Mouse (Mus musculus) liver, embryonic 13.5 days (tissue): ENCODE results near the gene Aatk. TPM values are rescaled to one million over a fixed set of nuclear protein-coding genes. Genes with fewer than 3 reads are reported as not detected.
A peak's percentile ranks its signal among the peaks of the same experiment; 100 is the strongest.

Experiments
- ATAC-seq: fragments of 200-750 bp; cut with Nextera tagmentation; 2 replicates; pipeline ENCODE4 v1.8.0; 2017; ENCODE audit warnings: low read depth, mild to moderate bottlenecking, moderate number of reproducible peaks, moderate library complexity
- DNase-seq: peaks from one replicate; pipeline ENCODE4 v3.0.0; 2022
- H3K27ac ChIP-seq: fragments of 300-500 bp; sonication (generic); 2 replicates; pipeline ENCODE4 v1.5.1; 2015; ENCODE audit warnings: moderate library complexity, mild to moderate bottlenecking, inconsistent platforms
- H3K27me3 ChIP-seq: fragments of 300-500 bp; sonication (generic); 2 replicates; pipeline ENCODE4 v1.6.1; 2015; ENCODE audit warnings: mild to moderate bottlenecking, inconsistent platforms
- H3K36me3 ChIP-seq: fragments of 300-500 bp; sonication (generic); 2 replicates; pipeline ENCODE4 v1.6.1; 2015; ENCODE audit warnings: mild to moderate bottlenecking, inconsistent platforms
- H3K4me1 ChIP-seq: fragments of 300-500 bp; sonication (generic); replicated peaks from 2 replicates; pipeline ENCODE4 v1.6.1; 2015; ENCODE audit warnings: inconsistent platforms
- H3K4me2 ChIP-seq: fragments of 300-500 bp; sonication (generic); 2 replicates; pipeline ENCODE4 v1.6.1; 2015; ENCODE audit warnings: inconsistent platforms, mild to moderate bottlenecking, moderate library complexity
- H3K4me3 ChIP-seq: fragments of 300-500 bp; sonication (generic); replicated peaks from 2 replicates; pipeline ENCODE4 v1.5.1; 2015; ENCODE audit warnings: mild to moderate bottlenecking, inconsistent platforms
- H3K9ac ChIP-seq: fragments of 300-500 bp; sonication (generic); 2 replicates; pipeline ENCODE4 v1.6.1; 2015; ENCODE audit warnings: mild to moderate bottlenecking, inconsistent platforms
- H3K9me3 ChIP-seq: fragments of 300-500 bp; sonication (generic); replicated peaks from 2 replicates; pipeline ENCODE4 v1.6.1; 2016; ENCODE audit warnings: inconsistent platforms
- WGBS: fragments of 180-500 bp; shearing (Covaris S2); methylation state at CpG from one replicate; pipeline ENCODE4 v1.1.7; 2015; ENCODE audit not compliant: insufficient replicate concordance; 5-methylcytosine and 5-hydroxymethylcytosine counted together
- polyA plus RNA-seq: library from polyadenylated mRNA; unstranded; fragments of >200 nt; fragmentation: Nextera tagmentation; extraction: Ambion mirVana; gene quantifications from 2 replicates; pipeline ENCODE4 v1.2.1, GENCODE M21; 2015

Aatk gene
- polyA plus RNA-seq, 1 experiment from 2014 or later = 0.32 TPM

- H3K9me3 ChIP-seq = no peaks in the 10 kb centered on the region
- no peak overlapping the region for H3K4me2 ChIP-seq
- H3K27ac ChIP-seq = no peak overlapping the region
- no peaks in the 10 kb centered on the region for H3K36me3 ChIP-seq
- no peak overlapping the region for H3K9ac ChIP-seq
- H3K27me3 ChIP-seq = no peaks in the 10 kb centered on the region
- no peak for ATAC-seq
- H3K4me3 ChIP-seq = no peak overlapping the region
- 66% methylated on average over 23 of the region's 23 CpGs for WGBS
- no peak for DNase-seq
- no peaks in the 10 kb centered on the region for H3K4me1 ChIP-seq
Observed at GRCm38 (mm10) chr11:120019542-120020440, 27.2 kb downstream of the Aatk start.

- Histone ChIP-seq H3K36me3 (no peaks in the 10 kb centered on the region), H3K9ac (no peak overlapping the region), H3K4me3 (no peak overlapping the region), H3K4me1 (peaks cover 5% of the 10 kb centered on the region; the same call in 1 of the 2 replicates), H3K9me3 (no peaks in the 10 kb centered on the region), H3K27me3 (peaks cover 9% of the 10 kb centered on the region), H3K27ac (no peak overlapping the region), H3K4me2 (no peak overlapping the region)
- 61% methylated on average over 8 of the region's 8 CpGs for WGBS
- ATAC-seq = no peak
- DNase-seq = no peak
Observed at GRCm38 (mm10) chr11:120017011-120017410, 30.0 kb downstream of the Aatk start.

- no peaks in the 10 kb centered on the region for H3K36me3 ChIP-seq
- H3K27ac ChIP-seq = no peak overlapping the region
- peaks cover 5% of the 10 kb centered on the region; the same call in 1 of the 2 replicates for H3K4me1 ChIP-seq
- no peak for DNase-seq
- no peak overlapping the region for H3K4me3 ChIP-seq
- H3K4me2 ChIP-seq = no peak overlapping the region
- WGBS = 84% methylated on average over 4 of the region's 4 CpGs
- H3K9ac ChIP-seq = no peak overlapping the region
- peaks cover 23% of the 10 kb centered on the region for H3K27me3 ChIP-seq
- H3K9me3 ChIP-seq = no peaks in the 10 kb centered on the region
- no peak for ATAC-seq
Observed at GRCm38 (mm10) chr11:120014758-120015157, 32.2 kb downstream of the Aatk start.

- peak overlapping the region; percentile 10; the same call in 1 of the 2 replicates for H3K4me3 ChIP-seq
- peaks cover 5% of the 10 kb centered on the region; the same call in 1 of the 2 replicates for H3K4me1 ChIP-seq
- 7% methylated on average over 19 of the region's 21 CpGs for WGBS
- no peaks in the 10 kb centered on the region for H3K36me3 ChIP-seq
- ATAC-seq = peak; percentile 40; the same call in 1 of the 2 replicates
- peak; percentile 57 for DNase-seq
- peak overlapping the region; percentile 7; the same call in 1 of the 2 replicates for H3K9ac ChIP-seq
- H3K27ac ChIP-seq = no peak overlapping the region
- peaks cover 23% of the 10 kb centered on the region for H3K27me3 ChIP-seq
- no peaks in the 10 kb centered on the region for H3K9me3 ChIP-seq
- peak overlapping the region; percentile 49 for H3K4me2 ChIP-seq
Observed at GRCm38 (mm10) chr11:120013174-120013711, 33.7 kb downstream of the Aatk start.

- Histone ChIP-seq H3K27ac (no peak overlapping the region), H3K4me2 (no peak overlapping the region), H3K4me1 (peaks cover 5% of the 10 kb centered on the region; the same call in 1 of the 2 replicates), H3K36me3 (no peaks in the 10 kb centered on the region), H3K27me3 (peaks cover 23% of the 10 kb centered on the region), H3K9ac (no peak overlapping the region), H3K4me3 (no peak overlapping the region), H3K9me3 (no peaks in the 10 kb centered on the region)
- no peak for ATAC-seq
- WGBS = 73% methylated on average over 13 of the region's 13 CpGs
- DNase-seq = no peak
Observed at GRCm38 (mm10) chr11:120012702-120013101, 34.3 kb downstream of the Aatk start.

GRCm38 (mm10) chr11:120011761-120012560 is 35.0 kb downstream of the Aatk start:
- DNase-seq = no peak

GRCm38 (mm10) chr11:120011114-120011760 is 35.7 kb downstream of the Aatk start:
- H3K9me3 ChIP-seq = no peaks in the 10 kb centered on the region
- peaks cover 5% of the 10 kb centered on the region; the same call in 1 of the 2 replicates for H3K4me1 ChIP-seq
- H3K4me2 ChIP-seq = no peak overlapping the region
- H3K27me3 ChIP-seq = peaks cover 23% of the 10 kb centered on the region
- H3K36me3 ChIP-seq = no peaks in the 10 kb centered on the region
- H3K9ac ChIP-seq = no peak overlapping the region
- DNase-seq = no peak
- no peak overlapping the region for H3K4me3 ChIP-seq
- no peak overlapping the region for H3K27ac ChIP-seq
- 64% methylated on average over 11 of the region's 11 CpGs for WGBS
- no peak for ATAC-seq

More at GRCm38 (mm10) chr11:120011761-120012560, 35.0 kb downstream of the Aatk start:
- no peak overlapping the region for H3K4me3 ChIP-seq
- H3K4me1 ChIP-seq = peaks cover 5% of the 10 kb centered on the region; the same call in 1 of the 2 replicates
- H3K9ac ChIP-seq = no peak overlapping the region
- no peak overlapping the region for H3K27ac ChIP-seq
- H3K36me3 ChIP-seq = no peaks in the 10 kb centered on the region
- peaks cover 23% of the 10 kb centered on the region for H3K27me3 ChIP-seq
- 61% methylated on average over 43 of the region's 43 CpGs for WGBS
- H3K9me3 ChIP-seq = no peaks in the 10 kb centered on the region
- H3K4me2 ChIP-seq = no peak overlapping the region
- ATAC-seq = no peak

GRCm38 (mm10) chr11:120009937-120010336 is 37.0 kb downstream of the Aatk start:
- Histone ChIP-seq H3K9ac (no peak overlapping the region), H3K27me3 (peaks cover 23% of the 10 kb centered on the region), H3K4me2 (no peak overlapping the region), H3K27ac (no peak overlapping the region), H3K4me3 (no peak overlapping the region), H3K9me3 (no peaks in the 10 kb centered on the region), H3K4me1 (peaks cover 5% of the 10 kb centered on the region; the same call in 1 of the 2 replicates), H3K36me3 (no peaks in the 10 kb centered on the region)
- ATAC-seq (no peak), DNase-seq (no peak)
- WGBS = 76% methylated on average over 20 of the region's 20 CpGs

- Histone ChIP-seq H3K4me1 (peaks cover 5% of the 10 kb centered on the region; the same call in 1 of the 2 replicates), H3K36me3 (no peaks in the 10 kb centered on the region), H3K27me3 (peaks cover 23% of the 10 kb centered on the region), H3K9ac (no peak overlapping the region), H3K4me2 (no peak overlapping the region), H3K9me3 (no peaks in the 10 kb centered on the region), H3K27ac (no peak overlapping the region), H3K4me3 (no peak overlapping the region)
- 75% methylated on average over 8 of the region's 8 CpGs for WGBS
- DNase-seq = no peak
- no peak for ATAC-seq
Observed at GRCm38 (mm10) chr11:120008956-120009355, 38.0 kb downstream of the Aatk start.

- Histone ChIP-seq H3K27ac (no peak overlapping the region), H3K4me1 (peaks cover 3% of the 10 kb centered on the region; the same call in 1 of the 2 replicates), H3K4me3 (no peak overlapping the region), H3K27me3 (peaks cover 23% of the 10 kb centered on the region), H3K4me2 (no peak overlapping the region), H3K9ac (no peak overlapping the region), H3K36me3 (no peaks in the 10 kb centered on the region), H3K9me3 (no peaks in the 10 kb centered on the region)
- ATAC-seq (no peak), DNase-seq (no peak)
- WGBS = 62% methylated on average over 1 of the region's 1 CpGs
Observed at GRCm38 (mm10) chr11:120008501-120008900, 38.5 kb downstream of the Aatk start.
